Mouse (Mus musculus) kidney, adult 2 months (tissue): ENCODE data around the gene Traf4.

Experiments used
- CTCF ChIP-seq: fragments of 200-500 bp; conservative IDR thresholded peaks from 2 replicates; pipeline ENCODE4 v1.5.1; 2011; ENCODE audit warnings: low read depth, mild to moderate bottlenecking, control low read depth, low read length, moderate library complexity, mixed read lengths; ENCODE audit not compliant: insufficient read depth, insufficient read length
- POLR2A ChIP-seq: fragments of 200-500 bp; IDR thresholded peaks from one replicate; pipeline ENCODE4 v1.6.1; 2011; ENCODE audit warnings: low read depth, low read length, control low read depth

- TF ChIP-seq POLR2A = no peak
- no peak for TF ChIP-seq CTCF
Measured at GRCm38 (mm10) chr11:78183884-78184514, 18.6 kb upstream of the Traf4 start.
